Mouse (Mus musculus) heart, embryonic 15.5 days (tissue): Measurements from ENCODE around the gene Gm10715. TPM values are rescaled to one million over a fixed set of nuclear protein-coding genes. Genes with fewer than 3 reads are reported as not detected.
"Not testable (repeated sequence)": the region's sequence is repeated elsewhere in the genome, so short reads cannot be mapped to it uniquely, and the experiment has no call there.

Experiments
- ATAC-seq: fragments of 200-750 bp; cut with Nextera tagmentation; replicated peaks from 2 replicates; pipeline ENCODE4 v1.8.0; 2017; ENCODE audit warnings: low read depth, moderate TSS enrichment; ENCODE audit not compliant: insufficient number of reproducible peaks, insufficient read depth, low FRiP score
- H3K27ac ChIP-seq: fragments of 300-500 bp; sonication (generic); 2 replicates; pipeline ENCODE4 v1.5.1; 2015; ENCODE audit warnings: mild to moderate bottlenecking, inconsistent platforms
- H3K27me3 ChIP-seq: fragments of 300-500 bp; sonication (generic); 2 replicates; pipeline ENCODE4 v1.6.1; 2015; ENCODE audit warnings: inconsistent platforms
- H3K36me3 ChIP-seq: fragments of 300-500 bp; sonication (generic); 2 replicates; pipeline ENCODE4 v1.6.1; 2015; ENCODE audit warnings: mild to moderate bottlenecking, inconsistent platforms
- H3K4me1 ChIP-seq: fragments of 300-500 bp; sonication (generic); replicated peaks from 2 replicates; pipeline ENCODE4 v1.6.1; 2015; ENCODE audit warnings: inconsistent platforms
- H3K4me2 ChIP-seq: fragments of 300-500 bp; sonication (generic); 2 replicates; pipeline ENCODE4 v1.6.1; 2015; ENCODE audit warnings: inconsistent platforms, mild to moderate bottlenecking, moderate library complexity
- H3K4me3 ChIP-seq: fragments of 300-500 bp; sonication (generic); 2 replicates; pipeline ENCODE4 v1.5.1; 2015; ENCODE audit warnings: mild to moderate bottlenecking, inconsistent platforms
- H3K9ac ChIP-seq: fragments of 300-500 bp; sonication (generic); 2 replicates; pipeline ENCODE4 v1.6.1; 2015; ENCODE audit warnings: mild to moderate bottlenecking, inconsistent platforms
- H3K9me3 ChIP-seq: fragments of 300-500 bp; sonication (generic); replicated peaks from 2 replicates; pipeline ENCODE4 v1.6.1; 2016; ENCODE audit warnings: inconsistent platforms
- WGBS: fragments of 180-500 bp; shearing (Covaris S2); methylation state at CpG from one replicate; pipeline ENCODE4 v1.1.7; 2015; ENCODE audit warnings: mixed read lengths; 5-methylcytosine and 5-hydroxymethylcytosine counted together
- polyA plus RNA-seq: library from polyadenylated mRNA; unstranded; fragments of >200 nt; fragmentation: Nextera tagmentation; extraction: Ambion mirVana; gene quantifications from 2 replicates; pipeline ENCODE4 v1.2.1, GENCODE M21; 2015

Gm10715 gene
- polyA plus RNA-seq, 1 experiment from 2014 or later = not detected

DNA sequence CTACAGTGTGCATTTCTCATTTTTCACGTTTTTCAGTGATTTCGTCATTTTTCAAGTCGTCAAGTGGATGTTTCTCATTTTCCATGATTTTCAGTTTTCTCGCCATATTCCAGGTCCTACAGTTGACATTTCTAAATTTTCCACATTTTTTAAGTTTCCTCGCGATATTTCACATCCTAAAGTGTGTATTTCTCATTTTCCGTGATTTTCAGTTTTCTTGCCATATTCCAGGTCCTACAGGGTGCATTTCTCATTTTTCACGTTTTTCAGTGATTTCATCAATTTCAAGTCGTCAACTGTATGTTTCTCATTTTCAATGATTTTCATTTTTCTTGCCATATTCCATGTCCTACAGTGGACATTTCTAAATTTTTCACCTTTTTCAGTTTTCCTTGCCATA, 21.3 kb upstream of the Gm10715 start, which contains the start of gene Gm10720:
Gm10720 (plus strand) TSS at position 301 of the 400 bp plus-strand sequence.
- not testable (repeated sequence) for H3K36me3 ChIP-seq, H3K4me3 ChIP-seq, H3K9ac ChIP-seq, H3K27ac ChIP-seq, H3K27me3 ChIP-seq, H3K4me1 ChIP-seq, ATAC-seq, H3K4me2 ChIP-seq, H3K9me3 ChIP-seq
- 58% methylated on average over 5 of the region's 9 CpGs for WGBS

DNA sequence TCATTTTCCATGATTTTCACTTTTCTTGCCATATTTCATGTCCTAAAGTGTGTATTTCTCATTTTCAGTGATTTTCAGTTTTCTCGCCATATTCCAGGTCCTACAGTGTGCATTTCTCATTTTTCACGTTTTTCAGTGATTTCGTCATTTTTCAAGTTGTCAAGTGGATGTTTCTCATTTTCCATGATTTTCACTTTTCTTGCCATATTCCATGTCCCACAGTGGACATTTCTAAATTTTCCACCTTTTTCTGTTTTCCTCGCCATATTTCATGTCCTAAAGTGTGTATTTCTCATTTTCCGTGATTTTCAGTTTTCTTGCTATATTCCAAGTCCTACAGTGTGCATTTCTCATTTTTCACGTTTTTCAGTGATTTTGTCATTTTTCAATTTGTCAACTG, 20.8 kb upstream of the Gm10715 start:
- H3K27ac ChIP-seq, H3K9me3 ChIP-seq, H3K36me3 ChIP-seq, H3K4me2 ChIP-seq, H3K4me1 ChIP-seq, H3K27me3 ChIP-seq, H3K9ac ChIP-seq, H3K4me3 ChIP-seq, ATAC-seq: not testable (repeated sequence)
- WGBS = 71% methylated on average over 6 of the region's 6 CpGs

DNA sequence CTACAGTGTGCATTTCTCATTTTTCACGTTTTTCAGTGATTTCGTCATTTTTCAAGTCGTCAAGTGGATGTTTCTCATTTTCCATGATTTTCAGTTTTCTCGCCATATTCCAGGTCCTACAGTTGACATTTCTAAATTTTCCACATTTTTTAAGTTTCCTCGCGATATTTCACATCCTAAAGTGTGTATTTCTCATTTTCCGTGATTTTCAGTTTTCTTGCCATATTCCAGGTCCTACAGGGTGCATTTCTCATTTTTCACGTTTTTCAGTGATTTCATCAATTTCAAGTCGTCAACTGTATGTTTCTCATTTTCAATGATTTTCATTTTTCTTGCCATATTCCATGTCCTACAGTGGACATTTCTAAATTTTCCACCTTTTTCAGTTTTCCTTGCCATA, 19.6 kb upstream of the Gm10715 start, which contains the start of gene Gm10719:
Gm10719 (plus strand) TSS at position 301 of the 400 bp plus-strand sequence.
- not testable (repeated sequence) for H3K36me3 ChIP-seq, H3K4me3 ChIP-seq, ATAC-seq, H3K9me3 ChIP-seq, H3K9ac ChIP-seq, H3K27ac ChIP-seq, H3K27me3 ChIP-seq, H3K4me1 ChIP-seq, H3K4me2 ChIP-seq
- WGBS = 47% methylated on average over 2 of the region's 9 CpGs

DNA sequence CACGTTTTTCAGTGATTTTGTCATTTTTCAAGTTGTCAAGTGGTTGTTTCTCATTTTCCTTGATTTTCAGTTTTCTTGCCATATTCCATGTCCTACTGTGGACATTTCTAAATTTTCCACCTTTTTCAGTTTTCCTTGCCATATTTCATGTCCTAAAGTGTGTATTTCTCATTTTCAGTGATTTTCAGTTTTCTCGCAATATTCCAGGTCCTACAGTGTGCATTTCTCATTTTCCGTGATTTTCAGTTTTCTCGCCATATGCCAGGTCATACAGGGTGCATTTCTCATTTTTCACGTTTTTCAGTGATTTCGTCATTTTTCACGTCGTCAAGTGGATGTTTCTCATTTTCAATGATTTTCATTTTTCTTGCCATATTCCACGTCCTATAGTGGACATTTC, 17.7 kb upstream of the Gm10715 start:
- 57% methylated on average over 9 of the region's 9 CpGs for WGBS
- H3K9me3 ChIP-seq, H3K27ac ChIP-seq, H3K9ac ChIP-seq, H3K27me3 ChIP-seq, H3K4me1 ChIP-seq, H3K36me3 ChIP-seq, H3K4me2 ChIP-seq, ATAC-seq, H3K4me3 ChIP-seq: not testable (repeated sequence)

DNA sequence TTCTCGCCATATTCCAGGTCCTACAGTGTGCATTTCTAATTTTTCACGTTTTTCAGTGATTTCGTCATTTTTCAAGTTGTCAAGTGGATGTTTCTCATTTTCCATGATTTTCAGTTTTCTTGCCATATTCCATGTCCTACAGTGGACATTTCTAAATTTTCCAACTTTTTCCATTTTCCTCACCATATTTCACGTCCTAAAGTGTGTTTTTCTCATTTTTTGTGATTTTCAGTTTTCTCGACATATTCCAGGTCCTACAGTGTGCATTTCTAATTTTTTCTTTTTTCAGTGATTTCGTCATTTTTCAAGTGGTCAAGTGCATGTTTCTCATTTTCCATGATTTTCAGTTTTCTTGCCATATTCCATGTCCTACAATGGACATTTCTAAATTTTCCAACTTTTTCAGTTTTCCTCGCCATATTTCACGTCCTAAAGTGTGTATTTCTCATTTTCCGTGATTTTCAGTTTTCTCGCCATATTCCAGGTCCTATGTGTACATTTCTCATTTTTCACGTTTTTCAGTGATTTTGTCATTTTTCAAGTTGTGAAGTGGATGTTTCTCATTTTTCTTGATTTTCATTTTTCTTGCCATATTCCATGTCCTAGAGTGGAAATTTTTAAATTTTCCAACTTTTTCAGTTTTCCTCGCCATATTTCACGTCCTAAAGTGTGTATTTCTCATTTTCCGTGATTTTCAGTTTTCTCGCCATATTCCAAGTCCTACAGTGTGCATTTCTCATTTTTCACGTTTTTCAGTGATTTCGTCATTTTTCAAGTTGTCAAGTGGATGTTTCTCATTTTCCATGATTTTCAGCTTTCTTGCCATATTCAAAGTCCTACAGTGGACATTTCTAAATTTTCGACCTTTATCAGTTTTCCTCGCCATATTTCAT, 16.6 kb upstream of the Gm10715 start:
- H3K27ac ChIP-seq, H3K36me3 ChIP-seq, H3K4me3 ChIP-seq, H3K9me3 ChIP-seq, H3K4me1 ChIP-seq, H3K27me3 ChIP-seq, H3K4me2 ChIP-seq, H3K9ac ChIP-seq: not testable (repeated sequence)
- 69% methylated on average over 17 of the region's 19 CpGs for WGBS
- peak; percentile 54 for ATAC-seq

DNA sequence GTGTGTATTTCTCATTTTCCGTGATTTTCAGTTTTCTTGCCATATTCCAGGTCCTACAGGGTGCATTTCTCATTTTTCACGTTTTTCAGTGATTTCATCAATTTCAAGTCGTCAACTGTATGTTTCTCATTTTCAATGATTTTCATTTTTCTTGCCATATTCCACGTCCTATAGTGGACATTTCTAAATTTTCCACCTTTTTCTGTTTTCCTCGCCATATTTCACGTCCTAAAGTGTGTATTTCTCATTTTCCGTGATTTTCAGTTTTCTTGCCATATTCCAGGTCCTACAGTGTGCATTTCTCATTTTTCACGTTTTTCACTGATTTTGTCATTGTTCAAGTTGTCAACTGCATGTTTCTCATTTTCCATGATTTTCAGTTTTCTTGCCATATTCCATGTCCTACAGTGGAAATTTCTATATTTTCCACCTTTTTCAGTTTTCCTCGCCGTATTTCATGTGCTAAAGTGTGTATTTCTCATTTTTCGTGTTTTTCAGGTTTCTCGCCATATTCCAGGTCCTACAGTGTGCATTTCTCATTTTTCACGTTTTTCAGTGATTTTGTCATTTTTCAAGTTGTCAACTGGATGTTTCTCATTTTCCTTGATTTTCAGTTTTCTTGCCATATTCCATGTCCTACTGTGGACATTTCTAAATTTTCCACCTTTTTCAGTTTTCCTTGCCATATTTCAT, 14.2 kb upstream of the Gm10715 start:
- not testable (repeated sequence) for H3K27me3 ChIP-seq, H3K4me2 ChIP-seq, H3K4me1 ChIP-seq, H3K36me3 ChIP-seq, H3K4me3 ChIP-seq, H3K9me3 ChIP-seq, H3K9ac ChIP-seq, H3K27ac ChIP-seq, ATAC-seq
- WGBS = 72% methylated on average over 12 of the region's 13 CpGs

DNA sequence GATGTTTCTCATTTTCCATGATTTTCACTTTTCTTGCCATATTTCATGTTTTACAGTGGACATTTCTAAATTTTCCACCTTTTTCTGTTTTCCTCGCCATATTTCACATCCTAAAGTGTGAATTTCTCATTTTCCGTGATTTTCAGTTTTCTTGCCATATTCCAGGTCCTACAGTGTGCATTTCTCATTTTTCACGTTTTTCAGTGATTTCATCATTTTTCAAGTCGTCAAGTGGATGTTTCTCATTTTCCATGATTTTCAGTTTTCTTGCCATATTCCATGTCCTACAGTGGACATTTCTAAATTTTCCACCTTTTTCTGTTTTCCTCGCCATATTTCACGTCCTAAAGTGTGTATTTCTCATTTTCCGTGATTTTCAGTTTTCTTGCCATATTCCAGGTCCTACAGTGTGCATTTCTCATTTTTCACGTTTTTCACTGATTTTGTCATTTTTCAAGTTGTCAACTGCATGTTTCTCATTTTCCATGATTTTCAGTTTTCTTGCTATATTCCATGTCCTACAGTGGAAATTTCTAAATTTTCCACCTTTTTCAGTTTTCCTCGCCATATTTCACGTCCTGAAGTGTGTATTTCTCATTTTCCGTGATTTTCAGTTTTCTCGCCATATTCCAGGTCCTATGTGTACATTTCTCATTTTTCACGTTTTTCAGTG, 13.2 kb upstream of the Gm10715 start, which contains the start of gene Gm10718:
Gm10718 (plus strand) TSS at position 236 of the 673 bp plus-strand sequence.
- not testable (repeated sequence) for H3K27me3 ChIP-seq, ATAC-seq
- WGBS = 69% methylated on average over 12 of the region's 13 CpGs

DNA sequence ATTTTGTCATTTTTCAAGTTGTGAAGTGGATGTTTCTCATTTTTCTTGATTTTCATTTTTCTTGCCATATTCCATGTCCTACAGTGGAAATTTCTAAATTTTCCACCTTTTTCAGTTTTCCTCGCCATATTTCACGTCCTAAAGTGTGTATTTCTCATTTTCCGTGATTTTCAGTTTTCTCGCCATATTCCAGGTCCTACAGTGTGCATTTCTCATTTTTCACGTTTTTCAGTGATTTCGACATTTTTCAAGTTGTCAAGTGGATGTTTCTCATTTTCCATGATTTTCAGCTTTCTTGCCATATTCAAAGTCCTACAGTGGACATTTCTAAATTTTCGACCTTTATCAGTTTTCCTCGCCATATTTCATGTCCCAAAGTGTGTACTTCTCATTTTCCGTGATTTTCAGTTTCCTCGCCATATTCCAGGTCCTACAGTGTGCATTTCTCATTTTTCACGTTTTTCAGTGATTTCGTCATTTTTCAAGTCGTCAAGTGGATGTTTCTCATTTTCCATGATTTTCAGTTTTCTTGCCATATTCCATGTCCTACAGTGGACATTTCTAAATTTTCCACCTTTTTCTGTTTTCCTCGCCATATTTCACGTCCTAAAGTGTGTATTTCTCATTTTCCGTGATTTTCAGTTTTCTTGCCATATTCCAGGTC, 12.6 kb upstream of the Gm10715 start:
- not testable (repeated sequence) for H3K9ac ChIP-seq, H3K4me3 ChIP-seq, H3K27ac ChIP-seq, H3K27me3 ChIP-seq, H3K4me1 ChIP-seq, H3K36me3 ChIP-seq, ATAC-seq, H3K4me2 ChIP-seq, H3K9me3 ChIP-seq
- WGBS = 72% methylated on average over 16 of the region's 16 CpGs

More for the DNA sequence above, 13.2 kb upstream of the Gm10715 start, which contains the start of gene Gm10718:
- not testable (repeated sequence) for H3K27ac ChIP-seq, H3K9me3 ChIP-seq, H3K4me2 ChIP-seq, H3K36me3 ChIP-seq, H3K4me1 ChIP-seq, H3K4me3 ChIP-seq, H3K9ac ChIP-seq

DNA sequence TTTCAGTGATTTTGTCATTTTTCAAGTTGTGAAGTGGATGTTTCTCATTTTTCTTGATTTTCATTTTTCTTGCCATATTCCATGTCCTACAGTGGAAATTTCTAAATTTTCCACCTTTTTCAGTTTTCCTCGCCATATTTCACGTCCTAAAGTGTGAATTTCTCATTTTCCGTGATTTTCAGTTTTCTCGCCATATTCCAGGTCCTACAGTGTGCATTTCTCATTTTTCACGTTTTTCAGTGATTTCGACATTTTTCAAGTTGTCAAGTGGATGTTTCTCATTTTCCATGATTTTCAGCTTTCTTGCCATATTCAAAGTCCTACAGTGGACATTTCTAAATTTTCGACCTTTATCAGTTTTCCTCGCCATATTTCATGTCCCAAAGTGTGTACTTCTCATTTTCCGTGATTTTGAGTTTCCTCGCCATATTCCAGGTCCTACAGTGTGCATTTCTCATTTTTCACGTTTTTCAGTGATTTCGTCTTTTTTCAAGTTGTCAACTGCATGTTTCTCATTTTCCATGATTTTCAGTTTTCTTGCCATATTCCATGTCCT, 11.7 kb upstream of the Gm10715 start, which contains the start of gene Gm10717:
Gm10717 (plus strand) TSS at position 506 of the 556 bp plus-strand sequence.
- WGBS = 67% methylated on average over 12 of the region's 12 CpGs
- not testable (repeated sequence) for ATAC-seq, H3K4me2 ChIP-seq, H3K36me3 ChIP-seq, H3K4me3 ChIP-seq, H3K27me3 ChIP-seq, H3K9ac ChIP-seq, H3K4me1 ChIP-seq, H3K27ac ChIP-seq, H3K9me3 ChIP-seq

DNA sequence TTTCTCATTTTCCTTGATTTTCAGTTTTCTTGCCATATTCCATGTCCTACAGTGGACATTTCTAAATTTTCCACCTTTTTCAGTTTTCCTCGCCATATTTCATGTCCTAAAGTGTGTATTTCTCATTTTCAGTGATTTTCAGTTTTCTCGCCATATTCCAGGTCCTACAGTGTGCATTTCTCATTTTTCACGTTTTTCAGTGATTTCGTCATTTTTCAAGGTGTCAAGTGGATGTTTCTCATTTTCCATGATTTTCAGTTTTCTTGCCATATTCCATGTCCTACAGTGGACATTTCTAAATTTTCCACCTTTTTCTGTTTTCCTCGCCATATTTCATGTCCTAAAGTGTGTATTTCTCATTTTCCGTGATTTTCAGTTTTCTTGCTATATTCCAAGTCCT, 11.0 kb upstream of the Gm10715 start:
- H3K36me3 ChIP-seq, H3K4me1 ChIP-seq, H3K27ac ChIP-seq, H3K9ac ChIP-seq, H3K4me2 ChIP-seq, H3K4me3 ChIP-seq, H3K9me3 ChIP-seq, ATAC-seq, H3K27me3 ChIP-seq: not testable (repeated sequence)
- WGBS = 64% methylated on average over 6 of the region's 6 CpGs

DNA sequence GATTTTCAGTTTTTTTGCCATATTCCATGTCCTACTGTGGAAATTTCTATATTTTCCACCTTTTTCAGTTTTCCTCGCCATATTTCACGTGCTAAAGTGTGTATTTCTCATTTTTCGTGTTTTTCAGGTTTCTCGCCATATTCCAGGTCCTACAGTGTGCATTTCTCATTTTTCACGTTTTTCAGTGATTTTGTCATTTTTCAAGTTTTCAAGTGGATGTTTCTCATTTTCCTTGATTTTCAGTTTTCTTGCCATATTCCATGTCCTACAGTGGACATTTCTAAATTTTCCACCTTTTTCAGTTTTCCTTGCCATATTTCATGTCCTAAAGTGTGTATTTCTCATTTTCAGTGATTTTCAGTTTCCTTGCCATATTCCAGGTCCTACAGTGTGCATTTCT, 10.5 kb upstream of the Gm10715 start:
- H3K27me3 ChIP-seq, H3K36me3 ChIP-seq, H3K9me3 ChIP-seq, H3K4me2 ChIP-seq, H3K9ac ChIP-seq, H3K4me3 ChIP-seq, ATAC-seq, H3K4me1 ChIP-seq, H3K27ac ChIP-seq: not testable (repeated sequence)
- 69% methylated on average over 5 of the region's 5 CpGs for WGBS
